Mouse (Mus musculus) A20 (cell line): ENCODE measurements around the gene Dlg5.

Experiments
- DNase-seq: peaks from one replicate; pipeline ENCODE4 v3.0.0-alpha.2; 2011; ENCODE audit warnings: low read depth, low spot score

Gene Dlg5

GRCm38 (mm10) chr14:24245177-24246081, at the start of gene Dlg5:
TSS of gene Dlg5 (minus strand) at chr14:24245920.
- DNase-seq: peak; percentile 14

DNA sequence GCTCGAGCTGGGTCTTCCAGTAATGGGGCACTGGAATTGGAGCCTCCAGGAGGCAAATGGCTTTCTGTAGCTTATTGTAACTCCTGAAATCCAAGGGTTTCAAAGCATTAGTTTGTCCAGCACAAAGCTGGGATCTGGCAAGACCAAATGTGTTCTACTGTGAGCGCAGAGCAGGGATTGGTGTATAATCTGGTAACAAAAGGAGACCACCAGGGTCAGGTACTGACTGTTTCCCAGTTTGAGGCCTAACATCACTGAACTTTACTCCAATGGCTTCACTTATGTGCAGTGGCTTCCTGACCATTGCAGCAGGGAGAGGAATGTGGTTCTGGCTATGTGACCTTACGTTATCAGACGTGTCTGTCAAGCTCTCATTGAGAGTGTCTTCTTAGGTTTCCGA, 47.9 kb upstream of the Dlg5 start:
- no peak for DNase-seq

GRCm38 (mm10) chr14:24292914-24293313, 47.2 kb upstream of the Dlg5 start, which contains the start of gene E330034G19Rik:
TSS of gene E330034G19Rik (plus strand) at chr14:24293214.
- DNase-seq: no peak

- no peak for DNase-seq
Measured at GRCm38 (mm10) chr14:24290726-24291125, 45.0 kb upstream of the Dlg5 start.

DNA sequence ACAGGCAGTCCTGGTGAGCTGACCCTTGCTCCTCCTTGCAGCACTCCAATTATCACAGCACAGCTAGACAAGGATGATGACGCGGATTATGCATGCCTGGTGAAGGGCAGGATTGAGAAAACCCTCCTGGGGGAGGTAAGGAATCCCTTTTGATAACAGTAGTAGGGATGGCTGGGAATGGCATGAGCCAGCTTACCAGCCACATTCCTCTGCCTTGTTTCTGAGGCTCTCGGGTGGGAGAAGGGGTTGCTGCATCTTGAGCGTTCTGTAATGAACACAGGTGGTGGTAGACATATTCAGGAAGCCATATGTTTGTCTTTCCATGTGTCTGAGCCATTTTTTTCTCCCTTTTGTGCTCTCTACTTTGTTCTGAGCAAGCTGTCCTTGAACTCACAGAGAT, 40.4 kb upstream of the Dlg5 start:
- no peak for DNase-seq

DNA sequence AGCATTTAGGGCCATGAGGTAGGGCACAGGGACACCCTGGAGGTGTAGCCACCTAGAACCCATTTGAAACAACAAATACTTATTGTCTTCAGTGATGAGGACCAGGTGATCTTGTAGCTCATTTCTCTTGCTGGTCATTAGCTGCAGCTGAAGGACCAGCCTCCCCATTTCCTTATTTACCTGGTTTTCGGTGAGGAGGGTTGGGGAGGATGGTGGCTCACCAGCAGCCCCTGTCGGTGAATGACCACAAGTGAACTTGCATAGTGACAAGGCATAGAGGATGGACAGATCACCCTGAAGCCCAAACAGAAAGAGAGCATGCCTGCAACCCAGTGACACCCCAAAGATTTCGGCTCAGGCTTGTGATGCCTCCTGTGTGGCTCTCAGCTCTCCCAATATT, 36.6 kb upstream of the Dlg5 start:
- DNase-seq: no peak

- DNase-seq: no peak
Measured at GRCm38 (mm10) chr14:24281278-24281677, 35.6 kb upstream of the Dlg5 start.

GRCm38 (mm10) chr14:24275534-24275933, 29.8 kb upstream of the Dlg5 start:
- DNase-seq: peak; percentile 30

GRCm38 (mm10) chr14:24273575-24273974, 27.9 kb upstream of the Dlg5 start:
- peak; percentile 67 for DNase-seq

GRCm38 (mm10) chr14:24269571-24269970, 23.9 kb upstream of the Dlg5 start:
- no peak for DNase-seq

DNA sequence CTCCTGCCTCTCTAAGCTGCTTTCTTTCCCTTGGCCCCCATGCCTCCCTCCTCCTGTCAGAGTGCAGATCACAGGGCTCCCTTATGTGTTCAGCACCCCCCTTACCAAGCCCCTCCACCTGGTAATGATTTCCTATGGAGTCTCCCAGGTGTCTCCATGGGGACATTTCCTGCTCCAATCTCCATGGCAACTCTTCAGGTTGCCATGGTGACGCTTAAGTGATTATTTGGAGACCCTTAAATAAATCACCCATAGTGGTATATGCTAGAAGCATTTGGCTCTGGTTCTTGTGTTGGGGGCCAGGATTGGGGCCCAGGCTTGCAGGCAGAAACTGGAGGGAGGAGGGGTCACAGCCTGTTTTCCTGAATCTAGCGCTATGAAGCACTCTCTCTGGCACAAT, 17.2 kb upstream of the Dlg5 start:
- no peak for DNase-seq

DNA sequence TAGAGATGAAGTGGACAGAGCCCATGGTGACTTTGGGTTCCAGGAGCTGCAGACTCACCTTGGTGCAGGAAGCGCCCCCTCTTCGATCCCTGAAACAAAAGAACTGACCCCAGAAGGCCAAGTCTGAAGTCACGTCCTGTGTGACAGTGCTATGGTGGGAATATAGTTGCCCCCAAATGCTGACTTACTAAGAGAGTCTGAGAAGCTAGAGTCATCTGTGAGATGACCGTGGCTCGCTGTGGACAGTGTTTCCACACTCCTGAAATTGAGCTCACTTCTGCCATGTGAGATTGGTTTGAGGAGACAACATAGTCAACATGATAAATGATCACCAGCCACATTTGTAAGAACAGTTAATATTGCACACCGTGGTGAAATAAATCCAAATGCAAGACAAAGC, 16.7 kb upstream of the Dlg5 start:
- no peak for DNase-seq

- no peak for DNase-seq
Measured at GRCm38 (mm10) chr14:24260391-24260790, 14.7 kb upstream of the Dlg5 start.

GRCm38 (mm10) chr14:24255956-24256355, 10.2 kb upstream of the Dlg5 start:
- DNase-seq: no peak

DNA sequence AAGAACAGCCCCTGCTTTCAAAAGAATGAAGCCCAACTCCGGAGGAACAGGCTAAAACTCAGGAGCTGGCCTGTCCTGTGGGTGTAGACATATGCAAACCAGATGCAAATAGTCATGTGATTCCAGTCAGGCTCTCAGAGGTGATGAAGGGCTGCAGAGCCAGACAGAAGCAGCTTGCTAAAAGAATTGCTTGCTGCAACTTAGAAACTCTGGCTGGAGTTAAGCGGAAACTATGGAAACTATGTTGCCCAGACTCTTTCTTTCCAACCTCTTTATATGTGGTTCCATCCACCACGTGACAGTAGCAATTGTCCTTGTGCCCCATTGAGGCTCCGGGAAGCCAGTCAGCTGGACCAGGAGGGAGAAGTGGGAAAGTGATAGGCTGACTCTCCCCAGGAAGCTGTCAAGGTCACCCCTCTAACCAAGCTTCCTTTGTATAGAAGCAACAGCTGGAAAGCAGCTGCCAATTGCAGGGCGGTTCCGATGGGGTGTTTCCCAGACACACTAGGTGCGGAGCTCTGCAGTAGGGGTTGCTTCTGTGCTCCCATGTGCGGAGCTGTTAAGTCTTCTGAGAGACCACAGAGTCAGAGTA, 8.0 kb upstream of the Dlg5 start:
- no peak for DNase-seq

DNA sequence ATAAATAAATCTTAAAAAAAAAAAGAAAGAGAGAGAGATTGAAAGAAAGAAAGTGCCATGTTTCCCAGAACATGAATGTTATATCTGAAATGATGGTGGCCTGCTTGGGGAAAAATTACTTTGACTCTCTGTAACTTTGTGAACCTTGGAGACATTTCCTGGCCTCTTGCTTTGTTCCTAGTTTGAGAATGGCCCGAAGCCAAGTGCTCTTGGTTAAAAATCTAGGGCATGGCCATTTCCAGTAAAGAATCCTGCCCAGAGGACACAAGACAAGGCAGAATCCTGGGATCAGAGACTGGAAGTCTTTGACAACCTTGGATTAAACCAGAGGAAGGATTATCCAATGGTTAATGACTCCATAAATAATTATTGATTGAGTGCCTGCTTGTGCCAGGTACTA, 5.6 kb upstream of the Dlg5 start:
- DNase-seq: no peak

DNA sequence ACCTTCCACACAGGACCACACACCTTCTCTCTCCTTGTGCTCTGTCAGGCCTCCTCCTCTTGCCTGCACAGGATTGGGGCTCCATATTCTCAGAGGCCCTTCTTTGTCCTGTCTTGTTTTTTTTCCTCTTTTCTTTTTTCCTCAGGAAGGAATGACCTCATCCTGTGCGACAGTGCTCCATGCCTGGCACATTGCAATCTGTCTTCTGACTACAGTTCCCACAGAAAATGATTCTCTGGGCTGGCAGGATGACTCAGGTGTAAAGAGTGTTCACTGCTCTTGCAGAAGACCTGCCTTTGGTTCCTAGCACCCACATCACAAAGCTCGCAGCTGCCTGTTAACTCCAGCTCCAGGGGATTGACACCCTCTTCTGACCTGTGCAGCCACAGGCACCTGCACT, 4.2 kb upstream of the Dlg5 start:
- no peak for DNase-seq

GRCm38 (mm10) chr14:24244330-24245176, 1.2 kb downstream of the Dlg5 start:
- no peak for DNase-seq

- DNase-seq: no peak
Measured at GRCm38 (mm10) chr14:24242016-24242415, 3.7 kb downstream of the Dlg5 start.

GRCm38 (mm10) chr14:24240831-24241230, 4.9 kb downstream of the Dlg5 start:
- no peak for DNase-seq

DNA sequence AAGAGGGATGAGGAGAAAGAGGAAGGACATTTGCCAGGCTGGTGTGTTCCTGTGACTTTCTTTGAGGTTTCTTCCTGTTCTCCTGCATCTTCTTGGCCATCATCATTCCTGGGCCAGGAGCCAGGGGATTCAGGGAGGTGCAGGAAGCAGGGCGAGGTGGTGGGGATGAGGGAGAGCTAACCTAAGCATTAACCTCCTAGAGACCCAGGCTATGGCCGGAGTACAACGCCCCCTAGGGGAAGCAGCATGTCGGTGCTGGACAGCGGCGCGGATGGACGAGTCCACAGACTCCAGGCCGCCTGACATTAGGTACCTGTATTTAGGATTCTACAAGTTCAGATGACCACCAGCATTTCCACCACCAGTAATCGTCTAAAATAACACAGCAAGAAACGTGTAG, 6.1 kb downstream of the Dlg5 start:
- DNase-seq: no peak

DNA sequence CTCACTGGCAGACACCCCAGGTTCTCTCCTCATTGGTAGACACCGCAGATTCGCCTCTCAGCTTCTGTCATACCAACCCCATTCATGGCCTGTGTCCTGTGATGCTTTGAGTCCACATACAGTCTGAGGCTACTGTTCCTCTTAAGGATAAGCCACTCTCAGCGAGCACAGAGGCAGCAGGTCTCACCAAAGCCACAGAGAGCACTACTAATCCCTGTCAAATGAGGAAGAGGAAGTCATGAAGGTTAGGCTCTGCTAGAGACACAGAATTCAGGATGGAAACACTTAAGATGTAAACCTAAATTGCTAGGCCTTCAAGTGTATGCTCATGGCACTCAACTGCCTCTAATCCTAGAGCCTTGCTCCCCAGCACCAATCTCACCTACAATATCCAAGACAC, 9.8 kb downstream of the Dlg5 start:
- no peak for DNase-seq
